Mouse (Mus musculus): Measurements from ENCODE around the gene Atp6v0c.

Atp6v0c gene

DNA sequence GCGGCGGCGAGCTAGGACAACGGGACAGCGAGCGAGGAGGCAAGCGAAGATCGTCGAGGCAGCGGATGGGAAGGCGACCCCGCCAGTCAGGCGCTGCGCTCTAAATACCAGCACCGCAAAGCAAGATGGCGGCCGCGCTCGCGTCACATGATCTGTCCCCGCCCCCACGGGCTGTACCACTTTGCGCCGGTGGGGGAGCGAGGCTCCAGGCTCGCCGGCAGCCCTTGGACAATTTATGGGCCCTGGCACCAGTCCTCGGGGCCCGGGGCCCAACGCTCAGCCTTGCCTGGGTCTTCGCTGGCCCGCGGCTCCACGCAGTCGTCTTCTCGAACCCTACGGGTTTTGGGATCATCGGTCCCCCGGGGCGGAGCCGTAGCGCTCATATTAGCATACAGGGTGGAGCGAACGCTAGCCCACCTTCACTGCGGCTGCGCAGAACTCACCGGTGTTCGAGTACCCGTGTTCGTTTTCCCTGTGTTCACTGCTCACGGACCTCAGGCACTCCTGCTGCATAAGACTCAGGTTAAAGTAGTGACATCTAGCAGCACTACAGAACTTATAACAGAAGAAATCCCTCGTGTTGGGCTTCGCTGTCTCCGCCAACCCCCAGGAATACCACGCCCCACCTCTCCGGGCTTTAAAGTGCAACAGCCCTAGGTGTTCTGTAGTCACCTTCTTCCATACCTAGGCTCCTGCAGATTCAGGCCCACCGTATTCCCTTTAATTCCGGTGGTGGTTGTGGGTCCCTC lies at the start of gene Atp6v0c:
Gene Atp6v0c (minus strand): TSS at position 386 of the 749 bp plus-strand sequence.
- in situ Hi-C loops (cut with MboI; ENCODE audit: low sequenced_read_pairs), result no loop called here

DNA sequence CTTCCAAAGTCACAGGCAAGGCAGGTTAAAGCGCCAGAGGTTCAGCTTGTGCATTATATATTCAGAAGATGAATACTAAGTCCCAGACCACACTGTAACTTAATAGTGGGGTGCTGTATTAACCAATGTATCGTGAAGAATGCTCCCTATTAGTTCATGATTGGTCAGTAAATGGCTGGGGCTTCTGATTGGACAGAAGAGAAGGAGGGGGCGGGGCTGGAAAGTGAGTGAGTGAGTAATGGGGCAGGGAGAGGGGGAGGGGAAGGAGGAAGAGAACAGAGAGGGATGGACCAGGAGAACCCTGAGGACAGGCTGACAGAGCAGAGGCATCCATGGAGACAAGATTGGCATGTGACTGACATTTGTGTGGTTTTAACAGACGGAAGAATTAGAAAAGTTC lies 47.3 kb upstream of the Atp6v0c start:
- in situ Hi-C loops (cut with MboI; ENCODE audit: low sequenced_read_pairs), result no loop called here

DNA sequence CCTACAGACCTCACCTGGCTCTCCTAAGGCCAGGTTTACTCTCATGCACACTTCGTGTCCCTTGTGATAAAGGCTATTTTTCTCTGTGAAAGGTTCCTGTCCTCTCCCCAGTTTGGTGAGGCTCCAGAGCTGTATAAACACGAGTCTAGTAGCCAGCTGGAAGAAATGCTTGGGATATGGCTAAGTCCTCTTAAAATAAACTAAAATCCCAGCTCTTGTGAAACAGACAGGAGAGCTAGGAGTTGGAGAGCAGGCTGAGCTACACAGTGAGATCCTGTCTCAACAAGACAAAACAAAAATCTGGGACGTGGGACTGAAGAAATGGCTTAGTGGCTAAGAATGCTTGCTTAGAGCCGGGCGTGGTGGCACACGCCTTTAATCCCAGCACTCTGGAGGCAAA lies 43.7 kb upstream of the Atp6v0c start:
- in situ Hi-C loops (cut with MboI; ENCODE audit: low sequenced_read_pairs), result no loop called here

DNA sequence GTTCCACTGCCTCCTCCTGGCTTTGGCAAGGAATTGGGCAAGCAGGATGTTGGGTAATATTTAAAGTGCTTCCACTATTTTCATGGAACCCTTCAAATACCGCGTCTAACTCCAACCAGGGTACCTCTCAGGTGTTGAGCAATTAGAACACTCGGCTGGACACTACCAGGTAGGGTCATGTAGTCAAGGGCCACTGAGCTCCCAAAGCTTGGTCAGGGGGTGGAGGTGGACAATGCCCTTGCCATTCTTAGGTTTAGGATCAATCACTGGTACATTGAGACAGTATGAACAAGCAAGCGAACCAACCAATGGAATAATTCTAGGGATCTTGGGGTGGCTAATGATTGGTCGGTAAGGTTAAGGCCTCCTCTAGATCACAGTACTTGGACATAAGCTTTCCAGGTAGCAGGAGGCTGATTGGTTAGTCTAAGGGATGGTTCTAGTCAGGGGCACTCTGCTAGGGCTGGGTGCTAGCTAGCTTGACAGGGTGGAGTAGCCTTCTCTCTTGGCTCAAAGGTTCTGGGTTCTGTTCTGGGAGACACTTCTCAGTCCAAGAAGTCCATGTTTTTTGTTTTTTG lies 43.0 kb upstream of the Atp6v0c start:
- in situ Hi-C loops (cut with MboI; ENCODE audit: low sequenced_read_pairs), result no loop called here

DNA sequence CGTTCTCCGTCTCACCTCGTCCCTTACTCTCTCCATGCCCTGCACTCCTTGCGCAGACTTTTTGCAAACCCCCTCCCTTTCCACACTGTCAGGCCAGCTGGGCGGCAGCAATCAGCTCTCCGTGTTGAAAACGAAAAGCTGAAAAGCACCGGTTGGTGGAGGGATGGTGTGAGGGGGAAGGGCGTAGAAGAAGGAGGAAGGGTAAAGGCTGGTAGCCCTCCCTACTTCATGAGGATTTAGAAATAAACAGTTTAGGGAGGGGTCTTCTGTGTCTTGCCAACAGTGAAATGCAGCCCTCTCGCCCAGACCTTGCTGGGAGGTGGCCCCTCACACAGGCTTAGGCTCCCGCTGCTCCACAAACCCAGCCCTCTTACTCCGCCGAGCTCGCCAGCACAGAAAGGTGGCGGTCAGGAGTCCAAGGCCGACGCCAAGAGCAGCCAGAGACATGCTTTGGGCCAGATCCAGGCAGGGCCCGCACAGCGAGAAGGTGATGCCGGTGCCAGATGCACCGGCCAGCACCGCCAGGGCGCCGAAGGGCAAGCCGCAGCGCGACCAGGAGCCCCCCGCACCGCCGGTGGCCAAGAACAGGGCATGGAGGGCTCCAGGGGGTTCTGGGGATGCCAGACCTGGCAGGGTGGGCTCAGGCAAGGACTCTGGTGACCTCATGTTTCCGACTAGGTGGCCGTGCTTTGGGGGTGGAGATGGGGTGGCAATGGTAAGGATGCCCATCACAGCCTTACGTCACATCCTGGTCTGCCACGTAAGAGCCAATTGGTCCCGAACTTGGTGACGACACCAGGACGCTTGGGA lies 42.3 kb upstream of the Atp6v0c start:
- in situ Hi-C loops (cut with MboI; ENCODE audit: low sequenced_read_pairs), result no loop called here

DNA sequence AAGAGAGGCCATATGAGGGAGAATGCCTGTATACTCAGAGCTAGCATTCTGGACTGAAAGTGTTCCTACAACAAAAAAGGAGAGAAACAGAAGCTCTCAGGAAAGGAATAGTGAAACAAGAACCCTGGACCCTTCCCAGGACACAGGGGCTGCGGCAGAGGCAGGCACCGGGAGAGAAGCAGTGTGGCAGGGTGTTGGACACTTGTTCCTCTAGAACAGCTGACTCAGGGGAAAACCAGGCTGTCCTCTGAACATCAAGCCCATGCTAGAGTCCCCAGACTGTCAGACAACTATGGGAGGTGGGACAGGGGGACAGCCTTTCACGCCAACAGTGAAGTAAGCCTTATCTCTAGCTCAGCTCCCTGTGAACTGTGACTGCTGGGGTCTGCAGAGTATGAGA lies 41.1 kb upstream of the Atp6v0c start:
- in situ Hi-C loops (cut with MboI; ENCODE audit: low sequenced_read_pairs), result no loop called here

DNA sequence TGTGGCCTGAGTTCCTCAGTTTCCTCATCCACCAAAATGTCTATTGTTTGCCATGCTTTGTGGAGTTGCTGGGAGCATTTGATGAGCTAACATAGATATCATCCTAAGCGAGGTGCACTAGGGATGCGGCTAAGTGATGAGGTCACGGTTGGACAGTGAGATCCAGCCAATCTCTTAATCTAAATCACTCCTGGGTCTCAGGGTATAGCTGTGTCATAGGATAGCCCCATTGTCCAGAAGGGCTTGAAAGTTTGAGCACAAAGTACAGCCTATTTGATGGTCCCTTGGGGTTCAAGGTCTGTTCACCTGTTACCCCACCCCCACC lies 40.4 kb upstream of the Atp6v0c start:
- in situ Hi-C loops (cut with MboI; ENCODE audit: low sequenced_read_pairs), result no loop called here

DNA sequence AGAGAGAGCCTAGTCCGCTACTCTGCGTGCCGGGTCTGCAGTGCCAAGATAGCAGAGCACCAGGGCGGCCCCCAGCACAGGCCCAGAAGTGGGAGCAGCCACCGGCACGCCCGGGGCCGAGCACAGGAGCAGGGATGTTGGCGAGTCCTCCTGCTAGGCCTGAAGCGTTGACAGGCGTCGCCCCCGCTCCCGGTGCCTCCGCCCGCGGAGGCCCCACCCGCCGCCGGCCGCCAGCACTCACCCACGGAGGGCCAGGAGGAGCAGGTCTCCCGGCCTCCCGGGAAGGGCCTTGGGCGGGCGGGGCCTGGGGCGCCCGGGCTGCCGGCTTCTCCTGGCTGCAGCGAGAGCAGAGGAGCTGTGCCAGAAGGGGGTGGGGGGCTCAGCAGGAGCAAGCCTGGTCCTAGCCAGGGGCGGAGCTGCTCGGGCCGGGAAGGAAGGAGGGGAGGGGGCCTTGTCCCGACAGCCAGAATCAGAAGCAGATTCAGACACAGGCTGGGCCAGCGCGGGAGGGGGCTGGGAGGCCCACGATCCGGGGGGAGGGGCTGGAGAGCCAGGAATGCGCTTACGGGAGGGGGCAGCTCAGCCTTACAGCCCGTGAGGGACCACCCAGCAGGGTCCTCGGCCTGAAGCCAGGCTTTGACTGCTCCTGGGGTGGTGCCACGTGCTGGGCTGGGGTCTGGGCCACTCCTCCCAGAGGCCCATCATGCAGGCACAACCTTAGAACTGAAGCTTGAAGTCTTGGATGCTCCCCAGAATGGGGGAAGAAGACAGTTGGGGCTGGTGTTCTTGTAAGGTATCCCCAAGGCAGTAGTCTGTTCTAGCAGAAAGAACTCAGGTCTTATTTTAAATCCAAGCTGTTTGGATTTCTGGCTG lies 39.8 kb upstream of the Atp6v0c start, which contains the start of gene Ntn3:
Gene Ntn3 (minus strand): TSS at position 489 of the 873 bp plus-strand sequence.
- in situ Hi-C loops (cut with MboI; ENCODE audit: low sequenced_read_pairs), result no loop called here

DNA sequence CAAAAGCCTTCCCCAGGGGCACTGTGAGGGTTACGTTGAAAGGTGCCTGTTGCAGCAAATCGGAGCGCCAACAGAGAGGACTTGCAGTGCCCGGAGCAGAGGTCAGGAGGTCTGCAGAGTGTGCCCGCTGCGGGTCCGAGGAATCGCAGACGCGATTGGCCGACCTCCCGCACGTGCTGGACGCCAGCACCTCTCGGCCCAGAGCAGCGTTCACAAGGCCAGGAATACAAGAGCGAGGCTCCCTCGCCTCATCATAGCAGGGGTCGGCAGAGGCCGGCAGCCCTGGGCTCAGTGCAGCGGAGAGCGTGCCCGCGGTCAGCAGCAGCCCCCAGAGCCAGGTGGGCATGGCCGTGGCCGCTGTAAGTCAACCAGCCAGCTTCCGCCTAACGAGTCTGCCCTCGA lies 39.1 kb upstream of the Atp6v0c start:
- in situ Hi-C loops (cut with MboI; ENCODE audit: low sequenced_read_pairs), result no loop called here

DNA sequence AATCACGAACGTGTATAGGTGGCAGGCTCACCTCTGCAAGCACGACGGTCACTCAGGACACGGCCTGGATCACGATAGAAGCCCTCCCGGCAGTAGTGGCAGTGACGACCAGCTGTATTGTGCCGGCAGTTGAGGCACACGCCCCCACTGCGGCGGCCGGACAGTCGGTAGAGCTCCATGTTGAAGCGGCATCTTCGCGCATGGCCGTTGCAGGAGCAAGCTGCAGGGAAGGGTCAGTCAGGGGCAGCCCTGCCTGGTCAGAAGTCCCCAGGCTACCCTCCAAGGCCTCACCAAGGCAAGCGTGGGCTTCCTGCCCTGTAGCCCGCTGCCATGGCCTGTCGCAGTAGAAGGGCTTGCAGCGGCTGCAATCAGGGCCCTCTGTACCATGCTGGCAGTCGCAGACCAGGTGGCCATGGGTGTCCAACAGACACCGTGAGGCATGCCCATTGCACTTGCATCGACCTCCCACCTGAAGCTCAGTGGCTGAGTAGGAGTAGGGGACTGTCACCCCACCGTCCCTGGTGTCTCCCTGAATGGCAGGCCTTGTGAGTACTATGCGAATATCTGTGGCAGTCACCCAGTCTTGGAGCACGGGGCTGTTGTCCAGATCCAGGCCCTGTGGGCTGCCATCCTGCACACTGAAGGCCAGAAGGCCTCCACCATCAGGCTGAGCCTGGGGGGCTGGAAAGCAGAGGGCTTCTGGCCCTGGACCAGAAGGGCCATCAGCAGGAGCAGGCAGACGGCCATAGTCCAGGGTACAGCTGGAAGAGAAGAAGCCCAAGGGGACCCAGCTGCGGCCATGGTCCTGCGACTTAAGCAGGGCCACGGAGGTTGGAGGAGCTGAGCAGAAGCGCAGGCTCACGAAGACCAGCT lies 38.5 kb upstream of the Atp6v0c start:
- in situ Hi-C loops (cut with MboI; ENCODE audit: low sequenced_read_pairs), result no loop called here

DNA sequence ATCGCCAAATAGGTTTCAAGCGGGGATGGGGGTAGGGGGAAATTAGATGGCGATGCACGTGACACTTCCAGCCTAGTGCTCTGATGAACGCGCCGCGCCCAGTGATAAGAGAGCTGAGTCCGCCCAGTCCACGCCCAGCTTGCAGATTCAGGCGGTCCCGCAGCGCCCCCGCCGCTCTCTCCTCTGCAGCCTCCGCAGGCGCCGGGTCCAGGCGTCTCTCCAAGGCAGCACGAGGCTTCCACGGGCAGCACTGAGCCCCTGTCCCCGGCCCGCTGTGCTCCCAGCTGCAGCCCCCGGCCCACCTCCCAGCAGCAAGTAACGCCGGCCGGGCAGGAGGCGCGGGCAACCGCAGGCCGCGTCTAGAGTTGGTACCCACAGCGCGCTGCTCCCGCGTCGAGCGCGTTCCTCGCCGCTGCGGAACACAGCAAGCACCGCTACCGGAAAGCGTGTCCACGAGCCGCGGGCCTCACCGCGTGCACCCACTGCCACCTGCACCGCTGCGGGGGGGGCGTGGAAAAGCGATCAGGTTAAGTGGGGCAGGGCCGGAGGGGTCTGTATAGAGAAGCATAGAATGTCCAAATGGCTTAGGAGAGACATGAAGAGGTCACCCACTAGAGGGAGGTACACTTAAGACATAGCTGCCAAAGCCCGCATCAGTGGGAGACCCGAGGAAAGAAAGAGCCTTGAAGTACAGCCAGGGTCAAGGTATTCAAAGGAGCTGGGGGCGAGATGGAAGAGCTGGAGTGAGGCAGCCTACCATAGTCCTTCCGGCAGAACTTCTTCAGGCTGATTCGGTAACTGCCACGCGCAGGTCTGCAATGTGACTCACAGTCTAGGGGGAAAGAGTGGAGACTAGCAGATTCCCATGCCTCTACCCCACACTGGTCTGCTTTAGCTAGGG lies 37.2 kb upstream of the Atp6v0c start:
- in situ Hi-C loops (cut with MboI; ENCODE audit: low sequenced_read_pairs), result no loop called here

DNA sequence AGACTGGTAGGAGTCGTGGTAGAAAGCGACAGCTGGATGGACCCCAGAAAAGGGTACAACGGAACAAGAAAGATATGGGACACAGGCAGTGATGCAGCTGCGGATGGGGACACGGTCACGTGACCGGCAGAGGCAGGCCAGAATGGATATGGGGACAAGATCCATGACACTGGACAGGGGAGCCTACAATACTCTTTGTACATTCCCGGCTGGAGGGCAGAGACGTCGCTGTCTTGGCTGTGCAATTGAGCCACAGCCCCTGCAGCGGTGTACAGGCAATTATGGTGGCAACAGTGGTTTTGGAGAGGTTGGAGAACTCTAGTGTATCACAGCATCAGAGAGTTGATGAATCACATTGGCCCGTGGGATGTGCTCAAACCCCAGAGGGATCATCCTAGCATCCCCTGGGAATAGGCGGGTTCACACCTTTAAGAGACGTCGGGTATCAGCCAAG lies 36.4 kb upstream of the Atp6v0c start:
- in situ Hi-C loops (cut with MboI; ENCODE audit: low sequenced_read_pairs), result no loop called here

DNA sequence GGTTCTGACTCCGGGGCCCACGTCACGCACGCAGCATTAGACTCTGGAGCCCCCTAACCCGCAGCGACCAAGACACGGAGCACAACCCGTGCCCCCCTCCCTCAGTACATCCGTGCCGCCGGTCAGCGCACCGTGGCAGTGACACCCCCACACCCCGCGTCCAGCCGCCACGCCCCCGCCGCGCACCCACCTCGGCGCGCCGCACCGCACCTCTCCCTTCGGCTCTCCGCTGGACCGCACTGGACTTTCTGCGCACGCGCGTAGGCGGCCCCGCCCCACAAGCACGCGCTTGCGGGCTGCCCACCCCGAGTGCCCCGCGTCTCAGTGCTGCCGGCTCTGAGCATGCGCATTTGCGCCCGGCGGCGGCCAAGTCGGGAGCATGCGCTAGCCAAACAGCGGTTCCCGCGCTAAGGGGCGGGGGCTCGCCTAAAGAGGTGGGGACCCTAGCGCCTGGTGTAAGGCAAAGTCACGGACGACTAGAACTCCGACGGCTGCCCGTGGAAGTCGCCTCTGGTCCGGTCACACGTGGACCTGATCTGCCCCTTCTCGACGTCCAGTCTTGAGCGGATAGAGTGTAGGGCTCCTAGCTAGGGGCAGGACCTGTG lies 35.9 kb upstream of the Atp6v0c start, which contains the start of gene Tbc1d24:
Gene Tbc1d24 (minus strand): TSS at position 279 of the 605 bp plus-strand sequence.
- in situ Hi-C loops (cut with MboI; ENCODE audit: low sequenced_read_pairs), result no loop called here

DNA sequence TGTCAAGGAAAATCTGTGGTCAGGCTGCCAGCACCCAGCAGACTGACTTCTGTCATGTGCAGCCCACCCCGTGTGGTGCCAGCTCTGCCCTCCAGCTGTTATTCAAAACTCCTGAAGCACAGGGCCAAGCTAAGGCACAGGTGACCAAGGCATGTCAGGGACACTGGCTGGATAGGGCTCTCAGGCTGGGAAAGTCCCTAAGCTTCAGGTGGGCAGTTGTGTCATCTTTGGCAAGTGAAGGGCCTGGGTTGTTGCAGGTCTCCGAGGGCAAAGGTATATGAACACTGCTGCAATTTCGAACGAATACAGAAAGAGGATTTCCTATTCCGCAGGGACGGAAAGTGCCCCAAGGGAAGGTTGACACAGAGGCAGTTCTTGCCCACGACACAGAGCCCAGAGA lies 35.3 kb upstream of the Atp6v0c start:
- in situ Hi-C loops (cut with MboI; ENCODE audit: low sequenced_read_pairs), result no loop called here

DNA sequence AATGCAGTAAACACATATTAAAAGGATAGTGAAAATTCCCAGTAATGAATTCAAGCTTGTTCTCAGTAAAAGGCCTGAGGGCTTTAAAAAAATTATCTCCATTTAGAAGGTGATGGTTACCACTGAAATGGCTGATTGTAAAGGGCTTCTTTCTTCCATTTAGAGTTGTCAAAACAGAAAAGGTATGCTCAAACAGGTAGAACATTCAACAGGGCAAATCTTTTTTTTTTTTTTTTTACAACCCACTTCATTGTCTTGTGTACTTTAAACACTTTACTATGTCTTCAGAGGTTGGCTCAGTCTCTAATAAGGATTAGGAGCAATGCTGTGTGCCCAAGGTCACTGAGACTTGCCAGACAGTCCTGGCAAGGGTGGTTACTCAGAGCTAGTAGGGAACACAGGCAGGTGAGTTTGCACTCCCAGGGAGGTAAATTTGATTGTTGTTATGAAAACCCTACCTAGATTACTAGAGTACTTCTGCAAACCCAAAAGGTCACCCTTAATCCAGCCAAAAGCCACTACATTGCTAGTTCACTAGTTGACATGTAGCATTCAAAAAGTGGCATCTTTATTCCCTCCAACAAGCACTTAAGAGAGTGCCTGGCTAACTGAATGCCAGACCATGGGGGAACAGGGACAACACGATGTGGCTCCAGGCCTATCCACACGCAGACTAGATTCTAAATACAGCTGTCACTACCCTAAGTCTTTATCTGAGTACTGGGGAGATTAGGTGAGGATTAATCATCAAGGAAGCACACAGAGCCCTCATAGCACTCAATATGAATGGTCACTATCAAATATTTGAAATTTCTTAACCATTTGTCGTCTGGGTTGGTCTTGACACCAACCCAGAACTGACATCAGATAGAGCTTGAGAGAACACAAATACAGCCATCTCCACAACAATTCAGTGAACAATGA lies 34.4 kb upstream of the Atp6v0c start:
- in situ Hi-C loops (cut with MboI; ENCODE audit: low sequenced_read_pairs), result no loop called here

DNA sequence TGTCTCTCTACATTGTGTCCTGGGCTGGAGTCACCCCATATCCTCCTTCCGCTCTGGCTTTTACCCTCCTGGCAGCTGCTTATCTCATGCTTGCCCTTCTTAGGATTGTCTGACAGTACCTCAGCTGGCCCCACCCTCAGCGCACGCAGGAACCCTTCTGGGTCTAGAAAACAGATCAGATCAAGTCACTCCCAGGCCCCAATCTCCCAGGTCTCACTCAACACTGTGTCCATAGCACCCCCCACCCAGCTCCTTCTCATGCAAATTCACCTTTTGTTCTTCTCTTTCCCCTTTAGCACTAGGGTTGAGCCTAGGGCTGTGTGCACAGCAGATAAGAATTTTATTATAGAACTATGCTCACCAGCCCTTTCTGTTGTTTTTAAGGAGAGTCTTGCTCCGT lies 33.6 kb upstream of the Atp6v0c start:
- in situ Hi-C loops (cut with MboI; ENCODE audit: low sequenced_read_pairs), result no loop called here

DNA sequence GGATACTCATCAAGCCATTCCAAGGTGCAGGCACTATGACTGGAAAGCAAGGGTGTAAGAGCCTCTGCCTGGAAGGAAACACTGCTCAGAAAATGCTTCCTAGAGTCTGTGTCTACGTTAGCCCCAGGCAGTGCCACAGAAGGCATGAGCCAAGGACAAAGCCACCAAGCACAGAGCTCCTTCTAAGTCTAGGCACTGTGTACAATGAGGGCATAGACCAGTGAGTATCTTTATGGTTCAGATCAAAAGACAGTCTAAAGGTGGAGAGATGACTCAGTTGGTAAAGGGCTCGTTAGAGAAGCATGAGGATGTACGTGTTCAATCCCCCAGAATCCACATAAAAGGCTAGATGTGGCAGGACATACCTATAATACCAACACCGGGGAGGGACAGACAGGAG lies 31.6 kb upstream of the Atp6v0c start:
- in situ Hi-C loops (cut with MboI; ENCODE audit: low sequenced_read_pairs), result no loop called here
